Mouse (Mus musculus) liver, embryonic 16.5 days (tissue): ENCODE measurements around the gene Olfr351. TPM values are rescaled to one million over a fixed set of nuclear protein-coding genes. Genes with fewer than 3 reads are reported as not detected.

Source experiments
- ATAC-seq: fragments of 200-750 bp; cut with Nextera tagmentation; 2 replicates; pipeline ENCODE4 v1.8.0; 2017; ENCODE audit warnings: low read depth, mild to moderate bottlenecking, moderate number of reproducible peaks, moderate library complexity
- H3K27ac ChIP-seq: fragments of 300-500 bp; sonication (generic); 2 replicates; pipeline ENCODE4 v1.5.1; 2014; ENCODE audit warnings: mild to moderate bottlenecking, low read length
- H3K27me3 ChIP-seq: fragments of 300-500 bp; sonication (generic); 2 replicates; pipeline ENCODE4 v1.6.1; 2014; ENCODE audit warnings: low read depth, low read length, mixed read lengths; ENCODE audit not compliant: control insufficient read depth, insufficient read depth
- H3K36me3 ChIP-seq: fragments of 300-500 bp; sonication (generic); 2 replicates; pipeline ENCODE4 v1.6.1; 2014; ENCODE audit warnings: mild to moderate bottlenecking; ENCODE audit not compliant: control insufficient read depth, insufficient read depth
- H3K4me1 ChIP-seq: fragments of 300-500 bp; sonication (generic); 2 replicates; pipeline ENCODE4 v1.6.1; 2014; ENCODE audit warnings: low read depth, low read length, mixed read lengths; ENCODE audit not compliant: control insufficient read depth
- H3K4me2 ChIP-seq: fragments of 300-500 bp; sonication (generic); 2 replicates; pipeline ENCODE4 v1.6.1; 2014; ENCODE audit warnings: low read depth, low read length, mixed read lengths
- H3K4me3 ChIP-seq: fragments of 300-500 bp; sonication (generic); 2 replicates; pipeline ENCODE4 v1.5.1; 2014; ENCODE audit warnings: low read depth, mild to moderate bottlenecking, low read length
- H3K9ac ChIP-seq: fragments of 300-500 bp; sonication (generic); 2 replicates; pipeline ENCODE4 v1.6.1; 2014; ENCODE audit warnings: low read depth, low read length
- H3K9me3 ChIP-seq: fragments of 300-500 bp; sonication (generic); replicated peaks from 2 replicates; pipeline ENCODE4 v1.6.1; 2016; ENCODE audit warnings: low read length; ENCODE audit not compliant: control insufficient read depth
- WGBS: fragments of 180-500 bp; shearing (Covaris S2); extraction: QIAGEN DNeasy Blood & Tissue Kit; methylation state at CpG from one replicate; pipeline ENCODE4 v1.1.7; 2014; ENCODE audit not compliant: insufficient replicate concordance; 5-methylcytosine and 5-hydroxymethylcytosine counted together
- polyA plus RNA-seq: library from polyadenylated mRNA; unstranded; fragments of >200 nt; fragmentation: Nextera tagmentation; extraction: Ambion mirVana; gene quantifications from 2 replicates; pipeline ENCODE4 v1.2.1, GENCODE M21; 2015

Gene Olfr351
- not detected in 2 replicates for polyA plus RNA-seq

DNA sequence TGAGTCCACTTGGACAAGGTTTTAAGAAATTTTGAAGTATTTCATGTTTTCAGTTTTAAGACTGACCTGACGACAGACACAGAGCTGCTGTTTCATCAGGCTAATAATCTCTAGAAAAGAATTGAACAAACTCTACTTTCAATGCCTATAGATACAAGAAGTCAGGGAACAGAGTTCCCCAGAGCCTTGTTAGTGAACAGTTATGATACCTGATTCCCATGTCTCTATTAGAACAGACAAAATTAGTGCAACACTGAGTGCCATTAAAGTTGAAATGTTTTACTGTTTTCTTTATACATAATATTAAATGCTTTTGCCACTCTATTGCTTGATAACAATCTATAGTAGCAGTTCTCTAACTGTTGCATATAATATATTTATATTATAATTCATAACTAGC is at the start of gene Olfr351:
Olfr351 (minus strand) TSS at position 101 of the 400 bp plus-strand sequence.
- no peak within 1 kb of the TSS for H3K9ac ChIP-seq
- no peak for ATAC-seq
- WGBS: 50% methylated on average over 1 of the region's 1 CpGs

DNA sequence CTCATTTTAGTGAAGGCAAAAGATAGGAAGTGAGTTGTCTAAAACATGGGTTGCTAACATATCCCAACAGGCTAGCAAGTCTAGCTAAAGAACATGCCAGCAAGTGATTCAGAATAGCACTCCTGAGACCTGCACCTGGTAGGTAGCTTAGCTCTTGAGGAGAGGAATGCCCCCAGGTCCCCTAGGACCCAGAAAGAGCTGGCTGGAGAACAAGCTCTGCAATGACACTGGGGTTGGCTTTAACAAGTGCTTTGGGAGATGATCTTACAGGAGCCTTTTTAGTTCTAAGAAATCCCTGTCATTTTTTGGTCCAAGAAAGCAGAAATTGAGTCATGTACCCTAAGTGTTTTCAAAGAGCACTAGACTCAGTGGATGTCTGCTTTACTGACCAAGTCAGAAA is 42.9 kb upstream of the Olfr351 start, which contains the start of gene Olfr354:
Olfr354 (plus strand) TSS at position 301 of the 400 bp plus-strand sequence.
- ATAC-seq: no peak
- no peak within 1 kb of the TSS for H3K4me3 ChIP-seq

More for the DNA sequence above, at the start of gene Olfr351:
- H3K4me2 ChIP-seq: no peak within 1 kb of the TSS
- no peaks in the 10 kb centered on the region for H3K4me1 ChIP-seq
- H3K27me3 ChIP-seq: no peaks in the 10 kb centered on the region
- H3K9me3 ChIP-seq: no peaks in the 10 kb centered on the region
- no peak within 1 kb of the TSS for H3K4me3 ChIP-seq
- no peak within 1 kb of the TSS for H3K27ac ChIP-seq
- no peaks in the 10 kb centered on the region for H3K36me3 ChIP-seq

DNA sequence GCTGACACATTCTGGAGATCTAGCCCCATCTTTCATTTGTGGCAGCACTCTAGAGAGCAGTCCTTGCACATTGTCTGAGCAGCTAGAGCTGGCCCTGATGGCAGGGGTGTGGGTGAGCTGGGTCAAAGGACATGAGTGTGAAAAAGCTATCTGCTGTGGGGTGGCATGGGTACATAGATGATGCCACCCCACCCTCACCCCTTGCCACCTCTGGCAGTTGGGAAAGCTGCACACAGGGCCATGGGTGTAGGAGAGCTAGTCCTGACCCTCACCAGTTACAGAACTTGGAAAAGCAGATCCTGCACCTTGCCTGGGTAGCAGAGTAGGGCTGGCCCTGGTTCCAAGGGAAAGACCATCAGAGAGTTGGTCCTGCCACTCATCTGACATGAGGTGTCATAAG is 34.7 kb upstream of the Olfr351 start:
- Histone ChIP-seq H3K9me3 (no peaks in the 10 kb centered on the region), H3K27ac (no peak overlapping the region), H3K27me3 (no peaks in the 10 kb centered on the region), H3K9ac (no peak overlapping the region), H3K4me3 (no peak overlapping the region), H3K36me3 (no peaks in the 10 kb centered on the region), H3K4me2 (no peak overlapping the region), H3K4me1 (no peaks in the 10 kb centered on the region)
- no peak for ATAC-seq

More for the DNA sequence above, 42.9 kb upstream of the Olfr351 start, which contains the start of gene Olfr354:
- no peaks in the 10 kb centered on the region for H3K27me3 ChIP-seq
- H3K9me3 ChIP-seq: no peaks in the 10 kb centered on the region
- H3K4me1 ChIP-seq: no peaks in the 10 kb centered on the region
- H3K9ac ChIP-seq: no peak within 1 kb of the TSS
- H3K27ac ChIP-seq: no peak within 1 kb of the TSS
- no peaks in the 10 kb centered on the region for H3K36me3 ChIP-seq
- no peak within 1 kb of the TSS for H3K4me2 ChIP-seq

DNA sequence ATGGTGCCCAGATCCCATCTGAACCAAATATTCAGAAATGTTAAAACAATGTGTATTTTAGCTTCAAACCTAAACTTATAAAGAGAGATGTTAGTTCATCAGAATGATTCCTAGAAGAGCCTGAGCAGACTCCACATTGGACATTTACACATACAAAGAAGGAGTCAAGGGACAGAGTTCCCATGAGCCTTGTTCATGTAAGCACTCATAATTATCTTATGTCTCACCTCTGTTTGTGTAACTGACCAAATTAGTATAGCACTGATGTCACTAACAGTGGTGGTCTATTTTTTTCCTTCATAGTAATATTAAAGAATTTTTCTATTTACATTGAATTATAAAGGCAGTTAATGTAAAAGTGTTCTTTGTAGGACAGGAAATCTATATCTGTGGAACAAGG is 30.4 kb upstream of the Olfr351 start, which contains the start of gene Olfr353:
Olfr353 (minus strand) TSS at position 101 of the 400 bp plus-strand sequence.
- no peaks in the 10 kb centered on the region for H3K27me3 ChIP-seq
- no peak within 1 kb of the TSS for H3K4me2 ChIP-seq
- H3K36me3 ChIP-seq: no peaks in the 10 kb centered on the region
- no peaks in the 10 kb centered on the region for H3K4me1 ChIP-seq
- H3K27ac ChIP-seq: no peak within 1 kb of the TSS
- ATAC-seq: no peak
- H3K4me3 ChIP-seq: no peak within 1 kb of the TSS
- no peaks in the 10 kb centered on the region for H3K9me3 ChIP-seq
- no peak within 1 kb of the TSS for H3K9ac ChIP-seq

DNA sequence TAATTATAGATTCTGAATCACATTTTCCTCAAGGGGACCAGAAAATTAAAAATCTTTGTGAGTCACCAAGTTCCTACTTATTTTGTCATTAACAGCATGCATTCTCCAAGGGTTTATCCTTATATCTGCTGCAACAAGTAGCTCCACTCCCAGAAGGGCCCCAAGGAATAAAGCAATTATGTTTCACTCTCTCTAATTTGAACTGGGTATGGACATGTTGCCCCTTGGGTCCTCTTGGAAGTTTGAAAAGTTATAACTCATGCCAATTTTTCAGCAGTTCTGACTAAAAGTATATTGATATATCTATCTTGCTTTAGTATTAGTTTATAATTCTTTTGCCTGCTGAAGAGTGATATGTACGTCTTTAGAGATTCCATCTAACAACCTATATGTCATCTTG is 5.7 kb upstream of the Olfr351 start, which contains the start of gene Olfr352:
Olfr352 (plus strand) TSS at position 301 of the 400 bp plus-strand sequence.
- 67% methylated on average over 1 of the region's 1 CpGs for WGBS
- Histone ChIP-seq H3K27me3 (no peaks in the 10 kb centered on the region), H3K36me3 (no peaks in the 10 kb centered on the region), H3K4me3 (no peak within 1 kb of the TSS), H3K9ac (no peak within 1 kb of the TSS), H3K9me3 (no peaks in the 10 kb centered on the region), H3K27ac (no peak within 1 kb of the TSS), H3K4me2 (no peak within 1 kb of the TSS), H3K4me1 (no peaks in the 10 kb centered on the region)
- ATAC-seq: no peak

DNA sequence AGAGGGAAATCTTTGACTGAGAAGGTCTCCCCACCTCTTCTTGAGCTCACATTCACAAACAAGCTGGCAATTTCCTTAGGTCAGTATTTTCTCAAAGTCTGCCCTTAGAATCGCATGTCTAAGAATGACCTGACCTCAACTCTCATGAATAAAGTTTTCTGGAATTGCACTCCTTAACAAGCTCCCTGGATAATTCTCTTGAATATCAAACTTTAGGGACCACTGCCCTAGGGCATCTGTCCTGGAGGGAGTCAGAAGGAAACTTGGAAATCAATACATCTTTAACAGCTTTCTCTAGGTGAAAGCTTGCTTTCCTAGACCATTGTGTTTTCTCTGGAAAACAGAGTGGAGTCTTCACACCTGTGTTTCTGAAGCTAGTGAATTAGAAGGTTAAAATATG is 16.4 kb downstream of the Olfr351 start, which contains the start of gene Olfr350:
Olfr350 (plus strand) TSS at position 301 of the 400 bp plus-strand sequence.
- no peak for ATAC-seq
- Histone ChIP-seq H3K4me1 (no peaks in the 10 kb centered on the region), H3K27me3 (no peaks in the 10 kb centered on the region), H3K4me2 (no peak within 1 kb of the TSS), H3K36me3 (no peaks in the 10 kb centered on the region), H3K9ac (no peak within 1 kb of the TSS), H3K9me3 (no peaks in the 10 kb centered on the region), H3K27ac (no peak within 1 kb of the TSS), H3K4me3 (no peak within 1 kb of the TSS)
- 50% methylated on average over 1 of the region's 1 CpGs for WGBS

DNA sequence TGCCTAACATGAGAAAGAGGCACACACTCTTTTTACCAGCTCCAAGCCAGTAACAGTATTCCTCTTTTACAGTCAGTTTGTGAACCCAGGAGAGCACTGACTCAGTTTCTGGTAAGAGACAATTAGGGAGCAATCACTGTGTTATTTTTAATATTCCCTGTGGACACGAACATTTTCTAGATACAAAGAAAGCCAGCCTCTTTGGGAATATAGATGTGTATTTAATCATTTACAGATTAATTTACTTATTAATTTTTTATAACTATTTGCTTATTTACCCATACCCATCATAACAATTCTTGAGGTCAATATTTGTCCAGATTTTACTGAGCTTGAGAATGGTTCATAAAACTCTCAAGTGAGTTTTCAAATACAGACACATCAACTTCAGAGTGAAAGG is 45.5 kb downstream of the Olfr351 start, which contains the start of gene Olfr3:
Olfr3 (minus strand) TSS at position 101 of the 400 bp plus-strand sequence.
- Histone ChIP-seq H3K4me1 (no peaks in the 10 kb centered on the region), H3K27me3 (no peaks in the 10 kb centered on the region), H3K4me3 (no peak within 1 kb of the TSS), H3K36me3 (no peaks in the 10 kb centered on the region), H3K4me2 (no peak within 1 kb of the TSS), H3K9ac (no peak within 1 kb of the TSS), H3K9me3 (no peaks in the 10 kb centered on the region), H3K27ac (no peak within 1 kb of the TSS)
- WGBS: 57% methylated on average over 1 of the region's 1 CpGs
- ATAC-seq: no peak

Other genes with a start within 250 kb of the Olfr351 start
- gene Olfr345, start 222.6 kb downstream of the Olfr351 start, polyA plus RNA-seq: not detected in 2 replicates
- not detected in 2 replicates for gene Olfr346, start 176.9 kb downstream of the Olfr351 start, polyA plus RNA-seq
- not detected in 2 replicates for gene Olfr347, start 130.8 kb downstream of the Olfr351 start, polyA plus RNA-seq
- gene Olfr348, start 78.4 kb downstream of the Olfr351 start, polyA plus RNA-seq: not detected in 2 replicates
- gene Olfr50, start 72.1 kb downstream of the Olfr351 start, polyA plus RNA-seq: not detected in 2 replicates
- not detected in 2 replicates for gene Olfr3, start 45.6 kb downstream of the Olfr351 start, polyA plus RNA-seq
- gene Olfr350, start 16.4 kb downstream of the Olfr351 start, polyA plus RNA-seq: not detected in 2 replicates
- gene Olfr352, start 5.8 kb upstream of the Olfr351 start, polyA plus RNA-seq: not detected in 2 replicates
- gene Olfr353, start 30.3 kb upstream of the Olfr351 start, polyA plus RNA-seq: not detected in 2 replicates
- gene Olfr354, start 43.0 kb upstream of the Olfr351 start, polyA plus RNA-seq: not detected in 2 replicates
- gene Olfr355, start 66.2 kb upstream of the Olfr351 start, polyA plus RNA-seq: not detected in 2 replicates
- gene Olfr356, start 74.5 kb upstream of the Olfr351 start, polyA plus RNA-seq: not detected in 2 replicates
- not detected in 2 replicates for gene Olfr357, start 131.2 kb upstream of the Olfr351 start, polyA plus RNA-seq
- gene Olfr358, start 146.7 kb upstream of the Olfr351 start, polyA plus RNA-seq: not detected in 2 replicates
- not detected in 2 replicates for gene Olfr360, start 203.1 kb upstream of the Olfr351 start, polyA plus RNA-seq
- gene Olfr361, start 226.6 kb upstream of the Olfr351 start, polyA plus RNA-seq: not detected in 2 replicates